Comparison of ENCODE assay signal across 17 mouse cellular contexts in the genomic region with DNA sequence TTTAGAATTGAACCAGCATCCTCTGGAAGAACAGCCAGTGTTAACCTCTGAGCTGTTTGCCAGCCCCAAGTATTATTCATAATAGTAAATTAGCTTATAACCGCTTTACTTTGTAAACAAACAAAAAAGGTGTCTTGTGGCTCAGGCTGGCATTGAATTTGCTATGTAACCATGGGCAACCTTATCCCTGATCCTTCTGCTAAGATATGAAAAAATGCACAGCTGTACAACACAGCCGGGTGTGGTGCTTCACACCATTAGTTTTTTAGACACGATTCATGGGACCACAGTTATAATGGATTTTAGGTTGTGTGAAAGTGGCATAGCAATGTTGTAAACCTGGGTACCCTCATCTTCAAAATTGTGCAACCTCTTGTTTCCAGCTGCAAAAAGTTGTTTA.
"Had no signal": no experiment of that assay in that cellular context is flagged by ENCODE, and none has a peak within 500 bp of the region (broad histone marks: within the 10 kb centered on the region; RNA-seq: fewer than 3 reads in every experiment).

No protein-coding gene starts in this region.

- H3K27me3 ChIP-seq: neural tube, embryonic 12.5 days; neural tube, embryonic 13.5 days; neural tube, embryonic 15.5 days; stomach, embryonic 15.5 days had no signal

- H3K4me1 ChIP-seq: neural tube, embryonic 12.5 days; neural tube, embryonic 13.5 days; neural tube, embryonic 15.5 days; stomach, embryonic 15.5 days had no signal

- H3K27ac ChIP-seq: neural tube, embryonic 12.5 days; neural tube, embryonic 13.5 days; neural tube, embryonic 15.5 days; stomach, embryonic 15.5 days; stomach, postnatal 0 days had no signal

- H3K9me3 ChIP-seq: neural tube, embryonic 12.5 days; neural tube, embryonic 13.5 days; neural tube, embryonic 15.5 days; stomach, embryonic 15.5 days had no signal

- DNase-seq: retina, postnatal 1 day; right cerebral cortex, adult 18-20 months; right cerebral cortex, postnatal 14 days; right cerebral cortex, postnatal 25 days; right cerebral cortex, postnatal 4 days; spleen, adult 18-20 months; thymus, adult 18-20 months; thymus, adult 2 months; thymus, postnatal 14 days; thymus, postnatal 25 days; thymus, postnatal 36 days; thymus, postnatal 4 days had no signal

- H3K4me3 ChIP-seq: neural tube, embryonic 12.5 days; neural tube, embryonic 13.5 days; neural tube, embryonic 15.5 days; stomach, embryonic 15.5 days had no signal

- H3K9ac ChIP-seq: neural tube, embryonic 12.5 days; neural tube, embryonic 13.5 days; neural tube, embryonic 15.5 days; stomach, embryonic 15.5 days had no signal
